Mouse (Mus musculus) lung, postnatal 0 days (tissue): ENCODE measurements around the gene Alox15. TPM values are rescaled to one million over a fixed set of nuclear protein-coding genes. Genes with fewer than 3 reads are reported as not detected.

ENCODE experiments used
- ATAC-seq: fragments of 200-750 bp; cut with Nextera tagmentation; 2 replicates; pipeline ENCODE4 v1.8.0; 2017; ENCODE audit warnings: moderate library complexity
- DNase-seq: peaks from one replicate; pipeline ENCODE4 v3.0.0-alpha.2; 2016; ENCODE audit warnings: low spot score
- H3K27ac ChIP-seq: fragments of 300-500 bp; sonication (generic); 2 replicates; pipeline ENCODE4 v1.5.1; 2014; ENCODE audit warnings: antibody characterized with exemption, mild to moderate bottlenecking, low read length, mixed read lengths
- H3K27me3 ChIP-seq: fragments of 300-500 bp; sonication (generic); replicated peaks from 2 replicates; pipeline ENCODE4 v1.6.1; 2014; ENCODE audit warnings: low read length, mixed read lengths; ENCODE audit not compliant: insufficient read depth
- H3K36me3 ChIP-seq: fragments of 300-500 bp; sonication (generic); 2 replicates; pipeline ENCODE4 v1.6.1; 2014; ENCODE audit warnings: low read length, mixed read lengths; ENCODE audit not compliant: insufficient read depth
- H3K4me1 ChIP-seq: fragments of 300-500 bp; sonication (generic); 2 replicates; pipeline ENCODE4 v1.6.1; 2014; ENCODE audit warnings: antibody characterized with exemption, low read depth, low read length, mixed read lengths; ENCODE audit not compliant: insufficient read depth
- H3K4me2 ChIP-seq: fragments of 300-500 bp; sonication (generic); replicated peaks from 2 replicates; pipeline ENCODE4 v1.6.1; 2014; ENCODE audit warnings: low read depth, mild to moderate bottlenecking, low read length, moderate library complexity, mixed read lengths
- H3K4me3 ChIP-seq: fragments of 300-500 bp; sonication (generic); 2 replicates; pipeline ENCODE4 v1.5.1; 2014; ENCODE audit warnings: low read depth, low read length
- H3K9ac ChIP-seq: fragments of 300-500 bp; sonication (generic); replicated peaks from 2 replicates; pipeline ENCODE4 v1.6.1; 2014; ENCODE audit warnings: low read depth, mild to moderate bottlenecking
- H3K9me3 ChIP-seq: fragments of 300-500 bp; sonication (generic); 2 replicates; pipeline ENCODE4 v1.6.1; 2016; ENCODE audit warnings: low read length, mixed read lengths
- CTCF ChIP-seq: IDR thresholded peaks from 2 replicates; pipeline ENCODE4 v1.5.1; 2016; ENCODE audit warnings: antibody characterized with exemption, mild to moderate bottlenecking
- EP300 ChIP-seq: IDR thresholded peaks from 2 replicates; pipeline ENCODE4 v1.6.1; 2016; ENCODE audit warnings: antibody characterized with exemption, mild to moderate bottlenecking, control low read depth
- WGBS: fragments of 180-500 bp; shearing (Covaris S2); extraction: QIAGEN DNeasy Blood & Tissue Kit; methylation state at CpG from one replicate; pipeline ENCODE4 v1.1.7; 2014; 5-methylcytosine and 5-hydroxymethylcytosine counted together
- polyA plus RNA-seq: library from polyadenylated mRNA; unstranded; fragments of >200 nt; fragmentation: Nextera tagmentation; extraction: Ambion mirVana; gene quantifications from 2 replicates; pipeline ENCODE4 v1.2.1, GENCODE M21; 2015

Alox15 gene
- polyA plus RNA-seq, 1 experiment from 2014 or later: 0.26 TPM

- no peak for ATAC-seq
- no peaks in the 10 kb centered on the region for H3K36me3 ChIP-seq
- H3K27ac ChIP-seq: no peak overlapping the region
- no peaks in the 10 kb centered on the region for H3K4me1 ChIP-seq
- TF ChIP-seq EP300: no peak
- TF ChIP-seq CTCF: no peak
- DNase-seq: no peak
- H3K9me3 ChIP-seq: no peaks in the 10 kb centered on the region
- H3K4me2 ChIP-seq: no peak overlapping the region
- peaks cover 20% of the 10 kb centered on the region for H3K27me3 ChIP-seq
- 63% methylated on average over 12 of the region's 12 CpGs for WGBS
- H3K9ac ChIP-seq: no peak overlapping the region
- no peak overlapping the region for H3K4me3 ChIP-seq
Measured at GRCm38 (mm10) chr11:70319614-70320013, 32.2 kb downstream of the Alox15 start.

GRCm38 (mm10) chr11:70313833-70314232, 38.0 kb downstream of the Alox15 start:
- DNase-seq: peak; percentile 33
- WGBS: 33% methylated on average over 7 of the region's 7 CpGs
- ATAC-seq: no peak
- Histone ChIP-seq H3K9ac (no peak overlapping the region), H3K36me3 (no peaks in the 10 kb centered on the region), H3K4me1 (no peaks in the 10 kb centered on the region), H3K27ac (no peak overlapping the region), H3K4me3 (no peak overlapping the region), H3K27me3 (no peaks in the 10 kb centered on the region), H3K4me2 (no peak overlapping the region), H3K9me3 (no peaks in the 10 kb centered on the region)
- TF ChIP-seq EP300: no peak
- peak; percentile 68 for TF ChIP-seq CTCF

DNA sequence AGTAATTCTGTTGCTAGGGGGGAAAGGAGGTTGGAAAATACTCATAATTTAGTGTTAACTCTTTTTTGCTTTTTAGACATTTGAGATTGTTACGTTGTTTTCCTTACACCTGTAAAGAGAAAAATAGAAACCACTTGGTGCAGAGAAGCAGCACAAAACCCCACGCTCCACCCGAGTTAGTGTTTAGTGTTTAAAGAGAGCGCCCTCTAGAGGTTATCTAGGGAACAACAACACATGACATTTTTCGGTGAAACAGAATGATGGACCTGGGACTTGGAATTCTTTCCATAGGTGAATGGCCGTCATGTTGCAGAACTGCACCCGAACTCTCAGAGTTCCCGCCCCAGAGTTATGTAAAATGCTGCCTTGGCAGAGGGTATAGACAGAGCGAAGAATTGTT, 42.5 kb downstream of the Alox15 start:
- no peak overlapping the region for H3K4me3 ChIP-seq
- ATAC-seq (no peak), DNase-seq (peak; percentile 73)
- H3K4me1 ChIP-seq: no peaks in the 10 kb centered on the region
- 13% methylated on average over 9 of the region's 9 CpGs for WGBS
- H3K4me2 ChIP-seq: no peak overlapping the region
- H3K9ac ChIP-seq: no peak overlapping the region
- peak; percentile 80 for TF ChIP-seq CTCF
- no peak for TF ChIP-seq EP300
- H3K36me3 ChIP-seq: no peaks in the 10 kb centered on the region
- no peaks in the 10 kb centered on the region for H3K27me3 ChIP-seq
- no peak overlapping the region for H3K27ac ChIP-seq
- H3K9me3 ChIP-seq: no peaks in the 10 kb centered on the region

DNA sequence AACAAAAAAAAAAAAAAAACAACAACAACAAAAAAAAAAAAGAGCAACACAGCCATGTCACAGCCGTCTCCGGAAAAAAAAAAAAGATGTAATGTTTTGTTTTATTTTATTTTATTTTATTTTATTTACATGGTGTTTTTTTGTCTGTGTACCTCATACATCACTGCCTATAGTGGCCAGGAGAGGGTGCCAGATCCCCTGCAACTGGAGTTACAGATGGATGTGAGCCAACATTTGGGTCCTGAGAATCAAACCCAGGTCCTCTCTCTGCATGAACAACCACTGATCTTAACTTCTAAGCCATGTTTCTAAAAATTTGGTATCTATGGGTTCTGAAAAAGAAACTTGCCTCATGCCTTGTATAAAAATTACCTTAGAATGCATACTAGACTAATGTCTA, 43.5 kb downstream of the Alox15 start:
- TF ChIP-seq EP300: no peak
- peak; percentile 48 for TF ChIP-seq CTCF
- peak; percentile 10 for DNase-seq
- WGBS: 95% methylated on average over 2 of the region's 2 CpGs
- no peaks in the 10 kb centered on the region for H3K36me3 ChIP-seq
- no peak overlapping the region for H3K4me3 ChIP-seq
- no peak for ATAC-seq
- H3K9ac ChIP-seq: no peak overlapping the region
- no peak overlapping the region for H3K4me2 ChIP-seq
- H3K27me3 ChIP-seq: no peaks in the 10 kb centered on the region
- no peaks in the 10 kb centered on the region for H3K9me3 ChIP-seq
- no peaks in the 10 kb centered on the region for H3K4me1 ChIP-seq
- H3K27ac ChIP-seq: no peak overlapping the region

- TF ChIP-seq EP300 (peak; percentile 49), CTCF (no peak)
- 33% methylated on average over 7 of the region's 7 CpGs for WGBS
- Histone ChIP-seq H3K9me3 (no peaks in the 10 kb centered on the region), H3K9ac (no peak overlapping the region), H3K4me2 (no peak overlapping the region), H3K27me3 (no peaks in the 10 kb centered on the region), H3K36me3 (no peaks in the 10 kb centered on the region), H3K4me3 (no peak overlapping the region), H3K27ac (no peak overlapping the region), H3K4me1 (no peaks in the 10 kb centered on the region)
- ATAC-seq (peak; percentile 62), DNase-seq (peak; percentile 53)
Measured at GRCm38 (mm10) chr11:70306159-70306558, 45.7 kb downstream of the Alox15 start.

GRCm38 (mm10) chr11:70302293-70302692, 49.5 kb downstream of the Alox15 start:
- no peaks in the 10 kb centered on the region for H3K9me3 ChIP-seq
- no peak overlapping the region for H3K4me3 ChIP-seq
- no peak overlapping the region for H3K9ac ChIP-seq
- H3K27ac ChIP-seq: no peak overlapping the region
- no peak overlapping the region for H3K4me2 ChIP-seq
- no peaks in the 10 kb centered on the region for H3K27me3 ChIP-seq
- H3K36me3 ChIP-seq: no peaks in the 10 kb centered on the region
- 55% methylated on average over 4 of the region's 4 CpGs for WGBS
- DNase-seq: peak; percentile 37
- TF ChIP-seq EP300 (peak; percentile 87), CTCF (no peak)
- no peaks in the 10 kb centered on the region for H3K4me1 ChIP-seq
- no peak; the same call in 1 of the 2 replicates for ATAC-seq
